23 mouse cellular contexts compared by ENCODE assay signal in genomic region chr5:23248303-23248702, GRCm38 (mm10).
"Had no signal": no experiment of that assay in that cellular context is flagged by ENCODE, and none has a peak within 500 bp of the region (broad histone marks: within the 10 kb centered on the region; RNA-seq: fewer than 3 reads in every experiment).

No protein-coding gene starts in this region.

- H3K4me2 ChIP-seq: heart, embryonic 12.5 days; hindbrain, embryonic 13.5 days; hindbrain, embryonic 15.5 days; limb, embryonic 12.5 days; liver, embryonic 11.5 days; liver, embryonic 13.5 days; liver, embryonic 15.5 days had no signal

- ATAC-seq: forebrain, postnatal 0 days; hindbrain, postnatal 0 days; intestine, postnatal 0 days had no signal

- H3K27me3 ChIP-seq: heart, embryonic 12.5 days; hindbrain, embryonic 13.5 days; hindbrain, embryonic 15.5 days; limb, embryonic 12.5 days; liver, embryonic 13.5 days; liver, embryonic 15.5 days had no signal

- DNase-seq: forebrain, postnatal 0 days; gastrocnemius, postnatal 10 days; gastrocnemius, postnatal 36 days; heart, adult 18-20 months; heart, postnatal 14 days; heart, postnatal 36 days; kidney, adult 18-20 months; kidney, adult 8-10 months; kidney, postnatal 10 days; kidney, postnatal 4 days; liver; liver, embryonic 13.5 days had no signal

- H3K4me3 ChIP-seq: heart, embryonic 12.5 days; hindbrain, embryonic 13.5 days; hindbrain, embryonic 15.5 days; layer of hippocampus, adult 2 months; left cerebral cortex, adult 2 months; limb, embryonic 10.5 days; limb, embryonic 12.5 days; liver, embryonic 13.5 days; liver, embryonic 15.5 days had no signal

- H3K4me1 ChIP-seq: hindbrain, embryonic 13.5 days; hindbrain, embryonic 15.5 days; limb, embryonic 10.5 days; limb, embryonic 12.5 days; liver, embryonic 13.5 days; liver, embryonic 15.5 days had no signal

- H3K9ac ChIP-seq: forebrain, postnatal 0 days; heart, embryonic 12.5 days; hindbrain, embryonic 13.5 days; hindbrain, embryonic 15.5 days; limb, embryonic 12.5 days; liver, embryonic 13.5 days; liver, embryonic 15.5 days had no signal

- H3K36me3 ChIP-seq: heart, embryonic 12.5 days; hindbrain, embryonic 13.5 days; hindbrain, embryonic 15.5 days; limb, embryonic 10.5 days; limb, embryonic 12.5 days; liver, embryonic 13.5 days; liver, embryonic 15.5 days had no signal

- H3K27ac ChIP-seq: hindbrain, embryonic 13.5 days; hindbrain, embryonic 15.5 days; hindbrain, postnatal 0 days; layer of hippocampus, adult 2 months; left cerebral cortex, adult 2 months; limb, embryonic 10.5 days; limb, embryonic 12.5 days; liver, embryonic 13.5 days; liver, embryonic 15.5 days had no signal

- H3K9me3 ChIP-seq: heart, embryonic 12.5 days; hindbrain, embryonic 13.5 days; hindbrain, embryonic 15.5 days; limb, embryonic 10.5 days; limb, embryonic 12.5 days; liver, embryonic 13.5 days; liver, embryonic 15.5 days had no signal
